Mouse (Mus musculus): ENCODE measurements around the gene Tmem144.
A peak's percentile ranks its signal among the peaks of the same experiment; 100 is the strongest.

The Tmem144 gene

DNA sequence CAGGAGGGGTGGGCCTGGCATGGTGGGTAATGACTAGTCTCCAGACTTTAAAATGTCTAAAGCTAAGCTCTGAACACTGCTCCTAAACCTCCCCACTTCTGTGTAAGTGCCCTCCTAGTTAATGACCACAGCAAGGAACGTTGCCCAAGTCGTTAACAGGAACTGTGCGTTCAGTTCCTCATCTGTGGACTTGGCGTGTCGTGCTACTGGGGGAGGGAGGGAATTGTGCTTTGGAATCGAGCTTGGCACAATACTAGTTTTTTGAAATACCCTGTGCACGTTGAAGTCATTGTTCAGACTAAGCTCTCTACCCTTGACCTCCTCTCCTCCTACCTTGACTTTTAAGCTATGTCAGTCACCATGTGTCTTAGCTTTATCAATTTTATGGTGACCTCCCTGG is 12.3 kb upstream of the Tmem144 start:
- no peak for DNase-seq (ENCODE audit: low read depth, low spot score)

GRCm38 (mm10) chr3:79858221-79858620 is 5.6 kb upstream of the Tmem144 start:
- no peak for DNase-seq (ENCODE audit: low read depth, low spot score)

DNA sequence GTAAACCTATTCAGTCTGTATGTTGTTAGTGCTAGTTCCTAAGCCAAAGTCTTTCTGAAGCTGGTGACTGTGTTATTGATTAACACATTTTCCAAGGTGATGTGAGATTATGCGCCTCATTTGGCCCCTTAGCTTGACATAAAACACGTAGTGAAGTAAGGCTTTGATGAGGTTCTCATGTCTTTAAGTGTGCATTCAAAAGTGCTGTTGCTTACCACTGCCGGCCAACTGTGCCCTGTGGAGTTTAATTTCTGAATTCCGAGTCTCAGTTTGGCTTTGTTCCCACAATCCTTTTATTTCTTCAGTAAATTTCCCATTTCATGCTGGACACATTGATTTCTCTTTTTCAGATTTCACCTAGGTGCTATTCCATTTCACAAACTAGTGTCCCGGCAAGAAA is 5.2 kb upstream of the Tmem144 start:
- DNase-seq (ENCODE audit: low read depth, low spot score) = no peak

- no peak for DNase-seq (ENCODE audit: low read depth, low spot score)
These were observed 465 bp downstream of the Tmem144 start for GRCm38 (mm10) chr3:79852108-79852507.

- DNase-seq (ENCODE audit: low read depth, low spot score) = no peak
These were observed 1.9 kb downstream of the Tmem144 start for GRCm38 (mm10) chr3:79850656-79851055.

DNA sequence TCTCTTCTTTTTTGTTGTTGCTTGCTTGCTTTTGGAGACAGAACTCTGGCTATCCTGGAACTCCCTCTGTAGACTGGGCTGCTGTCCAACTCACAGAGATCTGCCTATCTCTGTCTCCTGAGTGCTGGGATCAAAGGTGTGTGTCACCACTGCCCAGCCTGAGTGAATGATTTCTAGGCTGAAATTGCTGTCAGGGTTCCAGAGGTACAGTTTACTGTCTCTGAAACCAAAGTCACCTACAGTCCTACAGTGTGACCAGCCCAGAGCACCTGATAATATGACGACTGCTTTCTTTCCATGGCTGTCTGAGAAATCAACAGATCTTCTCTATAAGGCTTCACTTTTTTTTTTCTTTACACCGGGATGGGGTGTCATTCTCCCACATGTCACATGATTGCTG is 3.0 kb downstream of the Tmem144 start:
- no peak for DNase-seq (ENCODE audit: low read depth, low spot score)

DNA sequence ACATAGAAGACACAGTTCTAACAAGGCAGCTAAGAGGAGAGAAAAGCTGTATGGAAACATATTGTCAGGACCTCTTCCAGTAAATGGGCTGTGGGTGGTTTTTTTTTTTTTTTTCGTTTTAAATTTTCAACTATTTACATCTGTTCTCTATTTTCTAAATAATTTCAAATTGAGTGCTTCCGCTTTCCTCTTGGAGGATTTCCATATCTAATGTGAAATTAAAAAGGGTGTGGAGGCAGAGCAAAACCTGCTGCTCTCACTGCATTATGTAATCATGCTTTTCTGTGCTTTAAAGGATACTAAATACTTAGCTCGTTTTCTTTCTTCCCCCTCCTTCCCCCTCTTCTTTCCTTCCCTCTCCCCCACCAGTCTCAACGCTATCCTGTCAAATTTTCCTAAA is 3.7 kb downstream of the Tmem144 start:
- peak; percentile 61 for DNase-seq (ENCODE audit: low read depth, low spot score)

GRCm38 (mm10) chr3:79846633-79847032 is 5.9 kb downstream of the Tmem144 start:
- no peak for DNase-seq (ENCODE audit: low read depth, low spot score)

DNA sequence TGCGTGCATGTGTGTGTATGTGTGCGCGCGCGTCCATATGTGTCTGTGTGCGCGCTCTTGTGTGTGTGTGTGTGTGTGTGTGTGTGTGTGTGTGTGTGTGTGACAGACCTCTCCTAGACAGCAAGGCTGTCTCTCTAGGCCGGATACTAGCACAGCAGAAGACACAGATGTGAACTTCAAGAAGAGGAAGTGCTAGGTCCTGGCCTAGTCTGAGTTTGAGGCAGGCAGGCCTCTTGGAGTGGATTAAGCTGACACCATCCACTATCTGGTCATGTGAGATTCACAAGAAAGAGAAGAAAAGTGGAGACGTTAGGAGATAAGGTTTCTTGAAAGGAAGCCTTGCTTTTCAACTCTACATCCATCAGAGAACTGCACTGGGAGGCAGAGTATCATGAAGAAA is 8.6 kb downstream of the Tmem144 start:
- no peak for DNase-seq (ENCODE audit: low read depth, low spot score)

- DNase-seq (ENCODE audit: low read depth, low spot score) = no peak
These were observed 10.0 kb downstream of the Tmem144 start for GRCm38 (mm10) chr3:79842616-79843016.

DNA sequence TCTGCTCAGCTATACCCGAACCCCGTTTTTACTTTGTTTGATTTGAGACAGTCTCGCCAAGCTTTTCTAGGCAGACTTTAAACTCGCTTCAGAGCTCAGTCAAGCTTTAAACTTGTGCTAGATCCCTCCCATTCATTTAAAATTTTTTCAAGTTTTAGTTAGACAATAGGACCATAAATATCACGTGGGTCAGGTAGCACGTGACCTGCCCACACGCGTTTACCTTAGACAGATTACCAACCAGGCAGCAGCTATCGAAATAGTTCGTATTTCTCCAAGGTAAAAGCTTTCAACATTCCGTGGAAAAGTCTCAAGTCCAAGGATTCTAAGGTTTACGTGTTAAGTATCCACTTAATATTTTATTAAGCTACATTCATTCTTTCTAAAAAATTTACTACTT is 10.4 kb downstream of the Tmem144 start:
- DNase-seq (ENCODE audit: low read depth, low spot score) = no peak

GRCm38 (mm10) chr3:79841475-79841874 is 11.1 kb downstream of the Tmem144 start:
- no peak for DNase-seq (ENCODE audit: low read depth, low spot score)

DNA sequence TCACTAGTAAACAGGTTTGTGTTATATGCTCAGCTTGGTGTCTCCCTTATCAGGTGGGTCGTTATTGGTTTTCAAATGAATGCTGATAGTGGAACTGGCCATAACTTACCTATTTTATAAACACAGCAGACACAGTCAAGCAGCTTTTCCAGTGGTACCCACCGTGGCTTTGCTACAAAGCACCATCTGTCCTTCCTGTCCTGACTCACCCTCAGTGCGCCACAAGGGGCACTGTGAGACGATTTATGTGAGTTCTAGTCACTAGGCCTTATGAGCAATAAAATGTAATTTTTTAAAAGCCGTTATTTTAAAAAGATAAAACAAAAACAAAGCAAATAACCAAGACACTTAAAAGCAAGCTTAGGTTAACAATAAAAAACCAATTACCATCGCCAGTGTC is 13.8 kb downstream of the Tmem144 start:
- DNase-seq (ENCODE audit: low read depth, low spot score) = no peak

- DNase-seq (ENCODE audit: low read depth, low spot score) = no peak
These were observed 23.3 kb downstream of the Tmem144 start for GRCm38 (mm10) chr3:79829289-79829688.

GRCm38 (mm10) chr3:79825067-79825780 is 27.3 kb downstream of the Tmem144 start:
- no peak for DNase-seq (ENCODE audit: low read depth, low spot score)

- no peak for DNase-seq (ENCODE audit: low read depth, low spot score)
These were observed 29.4 kb downstream of the Tmem144 start for GRCm38 (mm10) chr3:79823176-79823575.

GRCm38 (mm10) chr3:79821131-79821530 is 31.4 kb downstream of the Tmem144 start:
- DNase-seq (ENCODE audit: low read depth, low spot score) = no peak

GRCm38 (mm10) chr3:79818202-79818995 is 34.2 kb downstream of the Tmem144 start:
- DNase-seq (ENCODE audit: low read depth, low spot score) = peak; percentile 80

DNA sequence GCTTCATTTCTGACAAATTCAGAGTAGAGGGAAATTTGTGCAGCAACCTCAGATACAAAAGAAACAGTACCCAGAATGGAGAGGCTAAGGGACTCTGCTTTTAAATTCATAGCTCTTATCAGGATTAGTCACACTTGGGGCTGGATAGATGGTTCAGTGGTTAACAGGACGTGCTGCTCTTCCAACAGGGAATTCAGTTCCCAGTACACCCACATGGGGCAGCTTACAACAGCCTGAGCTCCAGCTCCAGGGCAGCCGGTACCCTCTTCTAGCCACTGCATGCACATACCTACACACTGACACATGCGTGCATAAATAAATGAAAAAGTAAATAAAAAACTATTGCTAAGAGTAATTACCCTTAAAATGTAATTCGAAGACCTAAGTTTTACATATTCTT is 36.3 kb downstream of the Tmem144 start:
- DNase-seq (ENCODE audit: low read depth, low spot score) = no peak

- no peak for DNase-seq (ENCODE audit: low read depth, low spot score)
These were observed 38.6 kb downstream of the Tmem144 start for GRCm38 (mm10) chr3:79813814-79814490.

GRCm38 (mm10) chr3:79812042-79812441 is 40.5 kb downstream of the Tmem144 start:
- DNase-seq (ENCODE audit: low read depth, low spot score) = no peak

DNA sequence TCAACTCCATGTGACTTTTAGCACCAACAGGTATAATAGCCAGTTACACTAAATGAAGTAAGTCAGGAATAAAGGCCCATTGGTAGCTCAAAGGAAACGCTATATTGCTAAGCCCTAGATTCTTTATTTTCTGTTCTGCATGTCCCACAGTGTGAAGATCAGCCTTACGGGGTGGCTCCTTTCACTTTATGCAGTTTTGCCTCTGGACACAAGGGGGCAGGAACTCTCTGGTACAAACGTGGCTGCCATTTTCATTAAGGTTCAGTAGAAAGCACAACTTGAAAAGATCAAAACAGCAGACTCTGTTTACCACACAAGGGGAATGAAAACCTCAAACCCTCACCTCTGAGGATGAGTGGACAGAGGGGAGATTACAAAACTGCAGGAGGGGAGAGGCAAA is 40.9 kb downstream of the Tmem144 start:
- DNase-seq (ENCODE audit: low read depth, low spot score) = no peak

- DNase-seq (ENCODE audit: low read depth, low spot score) = no peak
These were observed 42.0 kb downstream of the Tmem144 start for GRCm38 (mm10) chr3:79810563-79810962.
